27 mouse cellular contexts compared by ENCODE assay signal in the genomic region with DNA sequence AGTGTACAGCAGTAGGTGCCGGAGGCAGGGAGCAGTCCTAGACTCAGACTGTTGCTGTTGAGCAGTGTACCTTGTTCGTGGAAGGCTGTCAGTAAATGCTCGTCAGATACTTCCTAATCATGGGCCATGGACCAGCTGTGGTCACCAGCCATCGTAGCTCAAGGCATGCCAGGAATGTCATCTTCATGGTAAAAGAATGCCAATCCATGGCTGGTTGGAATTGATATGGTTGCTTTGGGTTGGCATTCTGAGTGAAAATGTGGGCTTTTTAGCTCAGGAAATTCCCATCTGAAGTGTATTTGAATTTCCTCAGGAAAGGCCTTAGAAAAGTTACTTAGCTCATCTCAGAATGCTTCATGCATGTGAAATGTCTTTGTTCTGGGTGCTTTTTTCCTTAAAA. TPM values are rescaled to one million over a fixed set of nuclear protein-coding genes. Genes with fewer than 3 reads are reported as not detected.
"Had no signal": no experiment of that assay in that cellular context is flagged by ENCODE, and none has a peak within 500 bp of the region (broad histone marks: within the 10 kb centered on the region; RNA-seq: fewer than 3 reads in every experiment).

No protein-coding gene starts in this region.

- H3K9me3 ChIP-seq: embryonic facial prominence, embryonic 10.5 days; embryonic facial prominence, embryonic 12.5 days; embryonic facial prominence, embryonic 13.5 days; embryonic facial prominence, embryonic 15.5 days; forebrain, embryonic 10.5 days; forebrain, embryonic 12.5 days; forebrain, embryonic 13.5 days; forebrain, embryonic 15.5 days had no signal

- H3K36me3 ChIP-seq: embryonic facial prominence, embryonic 10.5 days; embryonic facial prominence, embryonic 12.5 days; embryonic facial prominence, embryonic 13.5 days; embryonic facial prominence, embryonic 15.5 days; forebrain, embryonic 12.5 days had no signal

- H3K9ac ChIP-seq: embryonic facial prominence, embryonic 12.5 days; embryonic facial prominence, embryonic 13.5 days; embryonic facial prominence, embryonic 15.5 days; forebrain, embryonic 12.5 days; forebrain, embryonic 13.5 days; forebrain, embryonic 15.5 days; forebrain, postnatal 0 days had no signal

- H3K4me3 ChIP-seq: embryonic facial prominence, embryonic 10.5 days; embryonic facial prominence, embryonic 12.5 days; embryonic facial prominence, embryonic 13.5 days; embryonic facial prominence, embryonic 15.5 days; erythroblast, embryonic 14.5 days; forebrain, embryonic 10.5 days; forebrain, embryonic 12.5 days; forebrain, embryonic 13.5 days; forebrain, embryonic 15.5 days; gastrocnemius, adult 2 months; heart, adult 2 months had no signal

- H3K4me2 ChIP-seq: embryonic facial prominence, embryonic 12.5 days; embryonic facial prominence, embryonic 13.5 days; embryonic facial prominence, embryonic 15.5 days; forebrain, embryonic 12.5 days; forebrain, embryonic 13.5 days; forebrain, embryonic 15.5 days had no signal

- H3K27ac ChIP-seq: embryonic facial prominence, embryonic 10.5 days; embryonic facial prominence, embryonic 12.5 days; embryonic facial prominence, embryonic 13.5 days; embryonic facial prominence, embryonic 15.5 days; forebrain, embryonic 10.5 days; forebrain, embryonic 12.5 days; forebrain, embryonic 13.5 days; forebrain, embryonic 15.5 days; gastrocnemius, adult 2 months; heart, adult 2 months had no signal

- ATAC-seq: forebrain, embryonic 13.5 days; forebrain, embryonic 14.5 days; forebrain, embryonic 15.5 days; forebrain, embryonic 16.5 days; forebrain, postnatal 0 days had no signal

- DNase-seq: cerebellum, adult 9-10 months; cerebellum, adult 9-11 months; cerebellum, postnatal 10 days; cerebellum, postnatal 14 days; cerebellum, postnatal 25 days; cerebellum, postnatal 36 days; embryo, embryonic 11 days; forebrain, postnatal 0 days; gastrocnemius, adult 2 months; gastrocnemius, postnatal 10 days; gastrocnemius, postnatal 14 days; gastrocnemius, postnatal 25 days; gastrocnemius, postnatal 36 days; heart, adult 11 months; heart, adult 18-20 months; heart, adult 2 months had no signal

- H3K27me3 ChIP-seq: embryonic facial prominence, embryonic 12.5 days; embryonic facial prominence, embryonic 13.5 days; embryonic facial prominence, embryonic 15.5 days; forebrain, embryonic 12.5 days; forebrain, embryonic 13.5 days; forebrain, embryonic 15.5 days had no signal

RNA-seq across cellular contexts. Expression of a gene that starts 2.4 kb away (rescaled TPM):
- polyA plus RNA-seq: erythroblast, embryonic 14.5 days had no signal
